Mouse (Mus musculus): ENCODE results near the gene Map2k2. TPM values are rescaled to one million over a fixed set of nuclear protein-coding genes. Genes with fewer than 3 reads are reported as not detected.
"Not testable (repeated sequence)": the region's sequence is repeated elsewhere in the genome, so short reads cannot be mapped to it uniquely, and the experiment has no call there.

Gene Map2k2
- polyA plus RNA-seq, 1 experiment from 2014 or later: 130 TPM

GRCm38 (mm10) chr10:81168087-81168431, 62.3 kb downstream of the Map2k2 start:
- Histone ChIP-seq H3K9ac (peak overlapping the region; percentile 69), H3K36me3 (peaks cover 3% of the 10 kb centered on the region), H3K4me2 (peak overlapping the region; percentile 91), H3K9me3 (replicated peaks) (no peaks in the 10 kb centered on the region), H3K27me3 (no peaks in the 10 kb centered on the region), H3K27ac (peak overlapping the region; percentile 83), H3K4me3 (peak overlapping the region; percentile 84), H3K4me1 (replicated peaks) (peaks cover 29% of the 10 kb centered on the region)
- ATAC-seq (replicated peaks; ENCODE audit: insufficient number of reproducible peaks, insufficient read depth, low FRiP score, low read depth): peak; percentile 39
- 12% methylated on average over 5 of the region's 5 CpGs for WGBS

GRCm38 (mm10) chr10:81168521-81169244, 63.0 kb downstream of the Map2k2 start:
- Histone ChIP-seq H3K4me2 (peak overlapping the region; percentile 91), H3K9ac (peak overlapping the region; percentile 69), H3K27me3 (no peaks in the 10 kb centered on the region), H3K27ac (peak overlapping the region; percentile 83), H3K4me3 (peak overlapping the region; percentile 84), H3K4me1 (replicated peaks) (peaks cover 35% of the 10 kb centered on the region), H3K9me3 (replicated peaks) (no peaks in the 10 kb centered on the region), H3K36me3 (no peaks in the 10 kb centered on the region; the same call in none of the 2 replicates)
- peak; percentile 44; the same call in 1 of the 2 replicates for ATAC-seq (replicated peaks; ENCODE audit: insufficient number of reproducible peaks, insufficient read depth, low FRiP score, low read depth)
- WGBS: 1% methylated on average over 29 of the region's 29 CpGs

- peak overlapping the region; percentile 91; the same call in 1 of the 2 replicates for H3K4me2 ChIP-seq
- H3K4me3 ChIP-seq; H3K27me3 ChIP-seq; ATAC-seq (replicated peaks; ENCODE audit: insufficient number of reproducible peaks, insufficient read depth, low FRiP score, low read depth); H3K36me3 ChIP-seq; H3K9me3 ChIP-seq (replicated peaks); H3K9ac ChIP-seq: not testable (repeated sequence)
- WGBS: 23% methylated on average over 13 of the region's 14 CpGs
- H3K27ac ChIP-seq: peak overlapping the region; percentile 47; the same call in 1 of the 2 replicates
- peaks cover 43% of the 10 kb centered on the region for H3K4me1 ChIP-seq (replicated peaks)
These were observed 63.7 kb downstream of the Map2k2 start for GRCm38 (mm10) chr10:81169411-81169900.

GRCm38 (mm10) chr10:81173132-81173531, 67.4 kb downstream of the Map2k2 start:
- Histone ChIP-seq H3K4me2 (peak overlapping the region; percentile 51), H3K4me1 (replicated peaks) (peaks cover 46% of the 10 kb centered on the region), H3K27me3 (no peaks in the 10 kb centered on the region), H3K36me3 (peaks cover 7% of the 10 kb centered on the region), H3K4me3 (peak overlapping the region; percentile 18; the same call in 1 of the 2 replicates), H3K27ac (peak overlapping the region; percentile 90), H3K9me3 (replicated peaks) (no peaks in the 10 kb centered on the region), H3K9ac (peak overlapping the region; percentile 51)
- ATAC-seq (replicated peaks; ENCODE audit: insufficient number of reproducible peaks, insufficient read depth, low FRiP score, low read depth): peak; percentile 24; the same call in 1 of the 2 replicates
- WGBS: 3% methylated on average over 21 of the region's 21 CpGs

GRCm38 (mm10) chr10:81174617-81175344, 69.1 kb downstream of the Map2k2 start:
- no peaks in the 10 kb centered on the region for H3K9me3 ChIP-seq (replicated peaks)
- peak; percentile 29; the same call in 1 of the 2 replicates for ATAC-seq (replicated peaks; ENCODE audit: insufficient number of reproducible peaks, insufficient read depth, low FRiP score, low read depth)
- peak overlapping the region; percentile 91 for H3K27ac ChIP-seq
- peak overlapping the region; percentile 36 for H3K4me3 ChIP-seq
- 4% methylated on average over 29 of the region's 29 CpGs for WGBS
- peaks cover 24% of the 10 kb centered on the region for H3K36me3 ChIP-seq
- H3K4me1 ChIP-seq (replicated peaks): peaks cover 57% of the 10 kb centered on the region
- H3K4me2 ChIP-seq: peak overlapping the region; percentile 63
- no peak overlapping the region for H3K9ac ChIP-seq
- no peaks in the 10 kb centered on the region for H3K27me3 ChIP-seq

GRCm38 (mm10) chr10:81175345-81175701, 69.6 kb downstream of the Map2k2 start:
- peaks cover 62% of the 10 kb centered on the region for H3K4me1 ChIP-seq (replicated peaks)
- H3K36me3 ChIP-seq: peaks cover 29% of the 10 kb centered on the region
- not testable (repeated sequence) for H3K9me3 ChIP-seq (replicated peaks); H3K27me3 ChIP-seq; H3K9ac ChIP-seq; ATAC-seq (replicated peaks; ENCODE audit: insufficient number of reproducible peaks, insufficient read depth, low FRiP score, low read depth)
- H3K27ac ChIP-seq: peak overlapping the region; percentile 91
- H3K4me3 ChIP-seq: peak overlapping the region; percentile 36
- 14% methylated on average over 4 of the region's 4 CpGs for WGBS
- H3K4me2 ChIP-seq: peak overlapping the region; percentile 63

- WGBS: 4% methylated on average over 13 of the region's 13 CpGs
- H3K9ac ChIP-seq: peak overlapping the region; percentile 39; the same call in 1 of the 2 replicates
- H3K4me2 ChIP-seq: peak overlapping the region; percentile 84
- H3K27ac ChIP-seq: peak overlapping the region; percentile 91
- H3K9me3 ChIP-seq (replicated peaks): no peaks in the 10 kb centered on the region
- peak; percentile 2; the same call in 1 of the 2 replicates for ATAC-seq (replicated peaks; ENCODE audit: insufficient number of reproducible peaks, insufficient read depth, low FRiP score, low read depth)
- H3K4me3 ChIP-seq: peak overlapping the region; percentile 95
- peaks cover 36% of the 10 kb centered on the region for H3K36me3 ChIP-seq
- no peaks in the 10 kb centered on the region for H3K27me3 ChIP-seq
- H3K4me1 ChIP-seq (replicated peaks): peaks cover 67% of the 10 kb centered on the region
These were observed 70.3 kb downstream of the Map2k2 start for GRCm38 (mm10) chr10:81175936-81176465.

- Histone ChIP-seq H3K9ac (peak within 1 kb of the TSS; percentile 97), H3K9me3 (replicated peaks) (no peaks in the 10 kb centered on the region), H3K4me2 (peak within 1 kb of the TSS; percentile 84), H3K4me3 (peak within 1 kb of the TSS; percentile 95), H3K27ac (peak within 1 kb of the TSS; percentile 91), H3K36me3 (peaks cover 43% of the 10 kb centered on the region), H3K27me3 (no peaks in the 10 kb centered on the region), H3K4me1 (replicated peaks) (peaks cover 74% of the 10 kb centered on the region)
- WGBS: under 1% methylated on average over 77 of the region's 77 CpGs
- peak; percentile 80 for ATAC-seq (replicated peaks; ENCODE audit: insufficient number of reproducible peaks, insufficient read depth, low FRiP score, low read depth)
These were observed 71.0 kb downstream of the Map2k2 start, which contains the start of gene Eef2 for GRCm38 (mm10) chr10:81176466-81177271. Gene Eef2 (plus strand): TSS chr10:81176631.

GRCm38 (mm10) chr10:81177491-81177925, 71.8 kb downstream of the Map2k2 start:
- H3K9me3 ChIP-seq (replicated peaks): no peaks in the 10 kb centered on the region
- ATAC-seq (replicated peaks; ENCODE audit: insufficient number of reproducible peaks, insufficient read depth, low FRiP score, low read depth): no peak
- H3K4me1 ChIP-seq (replicated peaks): peaks cover 81% of the 10 kb centered on the region
- peaks cover 50% of the 10 kb centered on the region for H3K36me3 ChIP-seq
- WGBS: 6% methylated on average over 16 of the region's 16 CpGs
- H3K27me3 ChIP-seq: no peaks in the 10 kb centered on the region
- H3K4me3 ChIP-seq: peak overlapping the region; percentile 95
- H3K27ac ChIP-seq: peak overlapping the region; percentile 91
- H3K9ac ChIP-seq: peak overlapping the region; percentile 97
- peak overlapping the region; percentile 84 for H3K4me2 ChIP-seq

GRCm38 (mm10) chr10:81177958-81178712, 72.4 kb downstream of the Map2k2 start:
- Histone ChIP-seq H3K4me1 (replicated peaks) (peaks cover 77% of the 10 kb centered on the region), H3K27ac (peak overlapping the region; percentile 91), H3K4me3 (peak overlapping the region; percentile 95), H3K9ac (peak overlapping the region; percentile 97), H3K27me3 (no peaks in the 10 kb centered on the region), H3K36me3 (peaks cover 50% of the 10 kb centered on the region), H3K9me3 (replicated peaks) (no peaks in the 10 kb centered on the region), H3K4me2 (peak overlapping the region; percentile 84)
- ATAC-seq (replicated peaks; ENCODE audit: insufficient number of reproducible peaks, insufficient read depth, low FRiP score, low read depth): no peak
- WGBS: 52% methylated on average over 14 of the region's 14 CpGs
